Mouse (Mus musculus) intestine, postnatal 0 days (tissue): ENCODE results near the gene Ell. TPM values are rescaled to one million over a fixed set of nuclear protein-coding genes. Genes with fewer than 3 reads are reported as not detected.

Experiments used
- ATAC-seq: fragments of 200-750 bp; cut with Nextera tagmentation; 2 replicates; pipeline ENCODE4 v1.8.0; 2017; ENCODE audit warnings: mild to moderate bottlenecking, moderate TSS enrichment, moderate library complexity
- H3K27ac ChIP-seq: fragments of 300-500 bp; sonication (generic); 2 replicates; pipeline ENCODE4 v1.5.1; 2014; ENCODE audit warnings: mild to moderate bottlenecking, low read depth, low read length, moderate library complexity
- H3K27me3 ChIP-seq: fragments of 300-500 bp; sonication (generic); replicated peaks from 2 replicates; pipeline ENCODE4 v1.6.1; 2014; ENCODE audit warnings: low read length, mixed read lengths; ENCODE audit not compliant: control insufficient read depth, insufficient read depth
- H3K36me3 ChIP-seq: fragments of 300-500 bp; sonication (generic); 2 replicates; pipeline ENCODE4 v1.6.1; 2014; ENCODE audit warnings: mild to moderate bottlenecking, moderate library complexity; ENCODE audit not compliant: control insufficient read depth, insufficient read depth
- H3K4me1 ChIP-seq: fragments of 300-500 bp; sonication (generic); replicated peaks from 2 replicates; pipeline ENCODE4 v1.6.1; 2014; ENCODE audit warnings: antibody characterized with exemption, low read length, mixed read lengths; ENCODE audit not compliant: control insufficient read depth, insufficient read depth
- H3K4me2 ChIP-seq: fragments of 300-500 bp; sonication (generic); replicated peaks from 2 replicates; pipeline ENCODE4 v1.6.1; 2014; ENCODE audit warnings: low read depth, mild to moderate bottlenecking, moderate library complexity
- H3K4me3 ChIP-seq: fragments of 300-500 bp; sonication (generic); 2 replicates; pipeline ENCODE4 v1.5.1; 2014; ENCODE audit warnings: low read depth, low read length
- H3K9ac ChIP-seq: fragments of 300-500 bp; sonication (generic); 2 replicates; pipeline ENCODE4 v1.6.1; 2014; ENCODE audit warnings: mild to moderate bottlenecking, low read depth, low read length
- H3K9me3 ChIP-seq: fragments of 300-500 bp; sonication (generic); 2 replicates; pipeline ENCODE4 v1.6.1; 2016; ENCODE audit warnings: mixed run types; ENCODE audit not compliant: control insufficient read depth
- CTCF ChIP-seq: sonication (generic); IDR thresholded peaks from 2 replicates; pipeline ENCODE4 v1.5.1; 2016; ENCODE audit warnings: low read depth, mild to moderate bottlenecking, control low read depth, antibody characterized with exemption, moderate library complexity
- WGBS: fragments of 180-500 bp; shearing (Covaris S2); extraction: QIAGEN DNeasy Blood & Tissue Kit; methylation state at CpG from one replicate; pipeline ENCODE4 v1.1.7; 2014; 5-methylcytosine and 5-hydroxymethylcytosine counted together
- polyA plus RNA-seq: library from polyadenylated mRNA; unstranded; fragments of >200 nt; fragmentation: Nextera tagmentation; extraction: Ambion mirVana; gene quantifications from 2 replicates; pipeline ENCODE4 v1.2.1, GENCODE M21; 2015

The Ell gene
- polyA plus RNA-seq, 1 experiment from 2014 or later = 13.0 TPM

DNA sequence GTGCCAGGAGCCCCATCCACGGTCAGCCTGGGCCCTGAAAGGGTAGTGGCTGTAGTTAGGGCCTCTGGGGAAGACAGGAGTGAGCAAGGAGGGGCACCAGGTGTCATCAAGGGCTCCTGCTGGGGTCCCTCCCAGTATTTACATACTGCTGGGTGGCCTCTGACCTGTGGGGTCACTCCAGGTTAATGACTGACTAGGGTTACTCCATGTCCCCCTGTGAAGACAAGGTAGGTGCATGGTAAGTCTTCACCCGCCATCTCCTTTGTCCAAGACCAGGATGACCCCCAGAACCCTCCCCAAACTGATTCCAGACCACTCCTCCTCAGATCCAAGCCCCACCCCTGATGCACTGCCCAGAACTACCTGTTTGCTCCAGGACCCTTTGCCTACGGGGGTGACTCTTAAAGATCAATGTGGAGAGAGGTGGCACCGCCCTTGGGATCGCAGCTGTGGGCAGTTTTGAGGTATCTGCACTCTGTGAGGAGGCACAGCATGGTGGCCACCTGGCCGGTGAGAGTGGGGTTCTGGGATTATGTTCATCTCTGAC lies 93.2 kb downstream of the Ell start, which contains the start of gene Gdf15:
TSS of gene Gdf15 (minus strand) at position 111 of the 547 bp plus-strand sequence.
- Histone ChIP-seq H3K4me1 (0 out of 2 replicates have a peak, but pooled peaks cover 2% of the 10 kb centered on the region), H3K9ac (peak within 1 kb of the TSS; percentile 23; the same call in 1 of the 2 replicates), H3K9me3 (no peaks in the 10 kb centered on the region), H3K27ac (peak within 1 kb of the TSS; percentile 78), H3K36me3 (no peaks in the 10 kb centered on the region), H3K4me3 (peak within 1 kb of the TSS; percentile 33), H3K4me2 (peak within 1 kb of the TSS; percentile 67), H3K27me3 (no peaks in the 10 kb centered on the region)
- no peak for ATAC-seq
- 78% methylated on average over 6 of the region's 6 CpGs for WGBS
- no peak for TF ChIP-seq CTCF

DNA sequence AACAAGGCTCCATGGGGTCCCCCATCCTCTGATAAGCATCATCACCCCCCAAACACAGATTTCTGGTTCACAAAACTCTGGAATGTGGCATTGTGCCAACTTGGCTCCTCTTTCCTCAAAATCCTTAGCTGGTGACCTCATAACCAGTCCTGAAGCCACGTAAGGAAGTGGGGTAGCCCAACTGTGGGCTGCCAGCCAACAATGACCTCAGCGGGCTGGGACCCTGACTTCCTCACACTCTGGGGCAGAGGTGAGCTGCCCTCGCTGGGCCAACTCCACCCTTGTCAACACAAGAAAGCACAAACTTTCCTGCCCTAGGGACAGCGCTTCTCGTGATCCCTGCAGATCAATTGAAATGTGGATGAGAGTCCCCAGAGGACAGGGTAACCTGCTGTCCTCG lies 94.8 kb downstream of the Ell start:
- 55% methylated on average over 6 of the region's 6 CpGs for WGBS
- no peak overlapping the region for H3K4me3 ChIP-seq
- no peak overlapping the region for H3K4me2 ChIP-seq
- ATAC-seq = no peak
- H3K27ac ChIP-seq = no peak overlapping the region
- no peaks in the 10 kb centered on the region for H3K27me3 ChIP-seq
- 0 out of 2 replicates have a peak, but pooled peaks cover 2% of the 10 kb centered on the region for H3K4me1 ChIP-seq
- H3K36me3 ChIP-seq = no peaks in the 10 kb centered on the region
- no peaks in the 10 kb centered on the region for H3K9me3 ChIP-seq
- TF ChIP-seq CTCF = no peak
- no peak overlapping the region for H3K9ac ChIP-seq

DNA sequence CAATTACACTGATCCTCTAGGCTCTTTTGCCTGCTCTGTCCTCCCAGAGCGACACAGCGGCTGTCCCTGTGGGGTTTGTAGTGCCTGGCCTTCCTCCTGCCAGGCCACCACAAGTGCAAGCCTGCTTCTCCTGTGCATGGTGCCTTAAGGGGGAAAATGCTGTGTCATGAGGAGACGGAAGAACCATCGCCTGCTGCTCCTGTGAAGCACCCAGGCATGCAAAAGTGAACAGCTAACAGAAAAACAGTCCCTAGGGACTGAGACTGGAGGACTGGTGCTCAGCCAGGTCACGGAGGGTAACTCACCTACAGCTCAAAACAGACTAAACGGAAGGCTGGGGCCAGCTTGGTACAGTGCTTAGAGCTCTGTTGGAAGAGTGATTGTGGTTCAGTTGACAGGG lies 96.3 kb downstream of the Ell start:
- no peak overlapping the region; the same call in 1 of the 2 replicates for H3K27ac ChIP-seq
- TF ChIP-seq CTCF = no peak
- H3K9me3 ChIP-seq = no peaks in the 10 kb centered on the region
- WGBS = 80% methylated on average over 6 of the region's 6 CpGs
- 0 out of 2 replicates have a peak, but pooled peaks cover 2% of the 10 kb centered on the region for H3K4me1 ChIP-seq
- no peaks in the 10 kb centered on the region for H3K27me3 ChIP-seq
- no peaks in the 10 kb centered on the region for H3K36me3 ChIP-seq
- no peak overlapping the region for H3K4me3 ChIP-seq
- ATAC-seq = no peak
- H3K9ac ChIP-seq = no peak overlapping the region
- no peak overlapping the region for H3K4me2 ChIP-seq

DNA sequence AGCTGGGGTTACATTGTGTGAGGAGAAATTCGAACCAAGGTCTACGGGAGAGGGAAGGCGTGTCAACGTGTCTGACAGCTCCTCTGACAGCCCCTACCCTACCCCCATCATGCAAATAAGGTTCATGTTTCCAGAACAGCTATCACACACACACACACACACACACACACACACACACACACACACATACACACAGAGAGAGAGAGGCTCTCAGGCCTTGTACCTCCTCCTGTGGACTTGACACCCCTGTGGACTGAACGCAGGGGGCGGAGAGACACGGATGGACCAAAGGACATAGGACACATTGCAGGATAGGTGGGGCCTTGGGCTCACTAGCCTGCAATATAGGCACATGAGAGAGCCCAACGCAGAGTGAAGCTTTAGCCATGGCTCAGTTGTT lies 97.6 kb downstream of the Ell start:
- Histone ChIP-seq H3K9ac (no peak overlapping the region), H3K9me3 (no peaks in the 10 kb centered on the region), H3K36me3 (no peaks in the 10 kb centered on the region), H3K4me1 (0 out of 2 replicates have a peak, but pooled peaks cover 2% of the 10 kb centered on the region), H3K27ac (peak overlapping the region; percentile 62; the same call in 1 of the 2 replicates), H3K4me3 (no peak overlapping the region), H3K27me3 (no peaks in the 10 kb centered on the region), H3K4me2 (peak overlapping the region; percentile 38; the same call in 1 of the 2 replicates)
- peak; percentile 61 for ATAC-seq
- no peak; the same call in 1 of the 2 replicates for TF ChIP-seq CTCF
- WGBS = 40% methylated on average over 8 of the region's 8 CpGs

DNA sequence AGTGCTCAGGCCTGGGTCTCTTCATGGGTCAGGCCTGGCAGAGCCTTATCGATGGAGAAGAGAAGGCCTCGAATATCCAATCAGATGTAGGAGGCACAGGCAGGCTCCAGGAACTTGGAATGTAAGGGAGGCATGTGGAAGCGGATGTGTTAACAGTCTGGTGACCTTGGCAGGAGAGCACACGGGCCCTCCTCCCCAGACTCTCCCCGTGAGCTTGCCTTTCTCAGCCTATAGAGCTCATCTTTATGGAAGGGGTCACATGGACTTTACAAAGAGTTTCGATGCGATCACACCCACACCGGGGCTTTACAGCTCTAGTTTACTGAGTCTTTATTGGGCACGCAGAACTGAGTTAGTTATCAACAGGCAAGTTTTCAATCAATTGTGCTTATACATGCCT lies 99.5 kb downstream of the Ell start:
- Histone ChIP-seq H3K27me3 (no peaks in the 10 kb centered on the region), H3K27ac (peak overlapping the region; percentile 9; the same call in 1 of the 2 replicates)
- ATAC-seq = peak; percentile 52

More for the DNA sequence above, 99.5 kb downstream of the Ell start:
- WGBS = 35% methylated on average over 9 of the region's 9 CpGs
- Histone ChIP-seq H3K9ac (no peak overlapping the region), H3K4me2 (no peak overlapping the region), H3K9me3 (no peaks in the 10 kb centered on the region), H3K36me3 (no peaks in the 10 kb centered on the region), H3K4me1 (0 out of 2 replicates have a peak, but pooled peaks cover 2% of the 10 kb centered on the region), H3K4me3 (no peak overlapping the region)
- TF ChIP-seq CTCF = no peak

Other genes with a start within 250 kb of the Ell start
- 32.9 and 34.5 TPM in 2 replicates for gene Ddx49, start 237.0 kb upstream of the Ell start, polyA plus RNA-seq
- 338 and 383 TPM in 2 replicates for gene Cope, start 236.9 kb upstream of the Ell start, polyA plus RNA-seq
- gene Cers1, start 223.7 kb upstream of the Ell start, polyA plus RNA-seq = 1.3 and 1.7 TPM in 2 replicates
- gene Gdf1, start 209.6 kb upstream of the Ell start, polyA plus RNA-seq = 0.38 TPM in 1 of 2 replicates, not detected in the other
- 9.7 and 10.1 TPM in 2 replicates for gene Upf1, start 186.2 kb upstream of the Ell start, polyA plus RNA-seq
- 0.25 and 0.41 TPM in 2 replicates for gene Comp, start 165.9 kb upstream of the Ell start, polyA plus RNA-seq
- gene Crtc1, start 99.9 kb upstream of the Ell start, polyA plus RNA-seq = 8.1 and 9.2 TPM in 2 replicates
- 9.3 and 10.5 TPM in 2 replicates for gene Klhl26, start 62.5 kb upstream of the Ell start, polyA plus RNA-seq
- gene Tmem59l, start 52.1 kb upstream of the Ell start, polyA plus RNA-seq = 2.3 and 2.4 TPM in 2 replicates
- gene Crlf1, start 46.3 kb upstream of the Ell start, polyA plus RNA-seq = 0.61 and 0.81 TPM in 2 replicates
- 145 and 148 TPM in 2 replicates for gene Rex1bd, start 32.7 kb upstream of the Ell start, polyA plus RNA-seq
- gene Uba52, start 28.7 kb upstream of the Ell start, polyA plus RNA-seq = 805 and 863 TPM in 2 replicates
- gene Fkbp8, start 11.7 kb upstream of the Ell start, polyA plus RNA-seq = 199 and 203 TPM in 2 replicates
- 46.4 and 52.1 TPM in 2 replicates for gene Kxd1, start 11.5 kb upstream of the Ell start, polyA plus RNA-seq
- gene Isyna1, start 54.9 kb downstream of the Ell start, polyA plus RNA-seq = 19.4 and 21.0 TPM in 2 replicates
- 63.2 and 65.3 TPM in 2 replicates for gene Ssbp4, start 69.4 kb downstream of the Ell start, polyA plus RNA-seq
- gene Lrrc25, start 76.7 kb downstream of the Ell start, polyA plus RNA-seq = 2.1 and 2.2 TPM in 2 replicates
- gene Gdf15, start 93.0 kb downstream of the Ell start, polyA plus RNA-seq = 1.7 and 1.9 TPM in 2 replicates
- 79.0 and 92.1 TPM in 2 replicates for gene Pgpep1, start 120.9 kb downstream of the Ell start, polyA plus RNA-seq
- 181 and 182 TPM in 2 replicates for gene Lsm4, start 133.8 kb downstream of the Ell start, polyA plus RNA-seq
- gene Jund, start 159.5 kb downstream of the Ell start, polyA plus RNA-seq = 114 and 121 TPM in 2 replicates
- not detected in 2 replicates for gene Iqcn, start 164.0 kb downstream of the Ell start, polyA plus RNA-seq
- gene Gm3336, start 179.1 kb downstream of the Ell start, polyA plus RNA-seq = 2.8 TPM in 2 replicates
- 0.21 and 0.31 TPM in 2 replicates for gene Pde4c, start 184.3 kb downstream of the Ell start, polyA plus RNA-seq
- gene Rab3a, start 215.2 kb downstream of the Ell start, polyA plus RNA-seq = 18.8 and 19.5 TPM in 2 replicates
- gene Mpv17l2, start 221.5 kb downstream of the Ell start, polyA plus RNA-seq = 76.3 and 80.6 TPM in 2 replicates
- gene Pik3r2, start 237.3 kb downstream of the Ell start, polyA plus RNA-seq = 37.4 and 41.0 TPM in 2 replicates